Mouse (Mus musculus) gastrocnemius, adult 18-20 months (tissue): ENCODE data around the gene Scube3. TPM values are rescaled to one million over a fixed set of nuclear protein-coding genes. Genes with fewer than 3 reads are reported as not detected.
A peak's percentile ranks its signal among the peaks of the same experiment; 100 is the strongest.

Experiments
- DNase-seq: peaks from one replicate; pipeline ENCODE4 v3.0.0; 2021; ENCODE audit warnings: low spot score
- total RNA-seq, 2 experiments: library from RNA; stranded (reverse); gene quantifications; 2 replicates each; pipeline ENCODE4 v1.2.3; 2021

Scube3 gene
- total RNA-seq, 2 experiments from 2014 or later: 0.16 to 0.26 TPM

GRCm38 (mm10) chr17:28176775-28177539 is 35.0 kb downstream of the Scube3 start, which contains the start of gene Zfp523:
Zfp523 (plus strand) TSS chr17:28177129.
- DNase-seq: peak; percentile 86

- DNase-seq: peak; percentile 53
Observed at GRCm38 (mm10) chr17:28177540-28178046, 35.7 kb downstream of the Scube3 start.

- no peak for DNase-seq
Observed at GRCm38 (mm10) chr17:28180331-28180730, 38.4 kb downstream of the Scube3 start.

- no peak for DNase-seq
Observed at GRCm38 (mm10) chr17:28180783-28181544, 39.0 kb downstream of the Scube3 start.

GRCm38 (mm10) chr17:28184971-28185638 is 43.2 kb downstream of the Scube3 start:
- no peak for DNase-seq

GRCm38 (mm10) chr17:28188313-28188712 is 46.4 kb downstream of the Scube3 start:
- DNase-seq: no peak

- DNase-seq: no peak
Observed at GRCm38 (mm10) chr17:28192754-28193153, 50.8 kb downstream of the Scube3 start.

- no peak for DNase-seq
Observed at GRCm38 (mm10) chr17:28193559-28193958, 51.6 kb downstream of the Scube3 start.

GRCm38 (mm10) chr17:28195033-28195432 is 53.1 kb downstream of the Scube3 start:
- no peak for DNase-seq

GRCm38 (mm10) chr17:28197646-28198045 is 55.7 kb downstream of the Scube3 start:
- no peak for DNase-seq

- no peak for DNase-seq
Observed at GRCm38 (mm10) chr17:28201982-28202381, 60.0 kb downstream of the Scube3 start.

GRCm38 (mm10) chr17:28204052-28204720 is 62.2 kb downstream of the Scube3 start:
- no peak for DNase-seq

GRCm38 (mm10) chr17:28205443-28205842 is 63.5 kb downstream of the Scube3 start:
- no peak for DNase-seq

GRCm38 (mm10) chr17:28207092-28207491 is 65.2 kb downstream of the Scube3 start:
- DNase-seq: no peak

GRCm38 (mm10) chr17:28207591-28208313 is 65.8 kb downstream of the Scube3 start, which contains the start of gene Def6:
Def6 (plus strand) TSS chr17:28207778.
- peak; percentile 78 for DNase-seq

- no peak for DNase-seq
Observed at GRCm38 (mm10) chr17:28208314-28208612, 66.3 kb downstream of the Scube3 start.

GRCm38 (mm10) chr17:28209457-28210110 is 67.6 kb downstream of the Scube3 start:
- no peak for DNase-seq

- no peak for DNase-seq
Observed at GRCm38 (mm10) chr17:28211921-28212341, 70.0 kb downstream of the Scube3 start.

GRCm38 (mm10) chr17:28212391-28212790 is 70.5 kb downstream of the Scube3 start:
- no peak for DNase-seq

GRCm38 (mm10) chr17:28213236-28213635 is 71.3 kb downstream of the Scube3 start:
- DNase-seq: no peak
